Mouse (Mus musculus) stomach, postnatal 0 days (tissue): Measurements from ENCODE around the gene Pten.

Experiments
- CTCF ChIP-seq: IDR thresholded peaks from 2 replicates; pipeline ENCODE4 v1.5.1; 2016; ENCODE audit warnings: antibody characterized with exemption, low read depth, mild to moderate bottlenecking, moderate library complexity
- EP300 ChIP-seq: optimal IDR thresholded peaks from 2 replicates; pipeline ENCODE3; 2016; ENCODE audit warnings: antibody characterized with exemption

GRCm38 (mm10) chr19:32740641-32741345, 16.5 kb upstream of the Pten start:
- TF ChIP-seq CTCF: no peak
- TF ChIP-seq EP300: no peak
